Mouse (Mus musculus) ovary, postnatal 14 days (tissue): Measurements from ENCODE around the gene Ly6f.
"Not testable (repeated sequence)": the region's sequence is repeated elsewhere in the genome, so short reads cannot be mapped to it uniquely, and the experiment has no call there.

Source experiments
- DNase-seq: peaks from one replicate; pipeline ENCODE4 v3.0.0; 2022; ENCODE audit warnings: low spot score

The Ly6f gene

GRCm38 (mm10) chr15:75268121-75268520 lies at the start of gene Ly6f:
Ly6f (plus strand) TSS chr15:75268421.
- DNase-seq: no peak

- DNase-seq: no peak
Measured at GRCm38 (mm10) chr15:75221942-75222341, 46.3 kb upstream of the Ly6f start.

GRCm38 (mm10) chr15:75237736-75238288 lies 30.4 kb upstream of the Ly6f start:
- no peak for DNase-seq

GRCm38 (mm10) chr15:75240558-75240957 lies 27.7 kb upstream of the Ly6f start:
- no peak for DNase-seq

- DNase-seq: no peak
Measured at GRCm38 (mm10) chr15:75242756-75243640, 25.2 kb upstream of the Ly6f start.

GRCm38 (mm10) chr15:75254671-75255070 lies 13.6 kb upstream of the Ly6f start:
- DNase-seq: no peak

- no peak for DNase-seq
Measured at GRCm38 (mm10) chr15:75265863-75266262, 2.4 kb upstream of the Ly6f start.

- DNase-seq: no peak
Measured at GRCm38 (mm10) chr15:75266626-75267025, 1.6 kb upstream of the Ly6f start.

GRCm38 (mm10) chr15:75268916-75269829 lies 952 bp downstream of the Ly6f start:
- no peak for DNase-seq

GRCm38 (mm10) chr15:75270169-75270568 lies 1.9 kb downstream of the Ly6f start:
- DNase-seq: no peak

- no peak for DNase-seq
Measured at GRCm38 (mm10) chr15:75270691-75271362, 2.6 kb downstream of the Ly6f start.

- no peak for DNase-seq
Measured at GRCm38 (mm10) chr15:75271426-75271825, 3.2 kb downstream of the Ly6f start.

GRCm38 (mm10) chr15:75271891-75272290 lies 3.7 kb downstream of the Ly6f start:
- DNase-seq: no peak

- DNase-seq: not testable (repeated sequence)
Measured at GRCm38 (mm10) chr15:75281991-75282390, 13.8 kb downstream of the Ly6f start.

GRCm38 (mm10) chr15:75286512-75286911 lies 18.3 kb downstream of the Ly6f start:
- not testable (repeated sequence) for DNase-seq

- DNase-seq: no peak
Measured at GRCm38 (mm10) chr15:75292377-75292776, 24.2 kb downstream of the Ly6f start.

GRCm38 (mm10) chr15:75293873-75294385 lies 25.7 kb downstream of the Ly6f start:
- DNase-seq: no peak

- DNase-seq: no peak
Measured at GRCm38 (mm10) chr15:75306101-75306500, 37.9 kb downstream of the Ly6f start.

GRCm38 (mm10) chr15:75309186-75309585 lies 41.0 kb downstream of the Ly6f start:
- DNase-seq: no peak

- no peak for DNase-seq
Measured at GRCm38 (mm10) chr15:75309946-75310345, 41.7 kb downstream of the Ly6f start.

- no peak for DNase-seq
Measured at GRCm38 (mm10) chr15:75314421-75314820, 46.2 kb downstream of the Ly6f start.

- no peak for DNase-seq
Measured at GRCm38 (mm10) chr15:75317255-75317654, 49.0 kb downstream of the Ly6f start.
